Mouse (Mus musculus) MEL (cell line): ENCODE results near the gene Tekt1. TPM values are rescaled to one million over a fixed set of nuclear protein-coding genes. Genes with fewer than 3 reads are reported as not detected.
A peak's percentile ranks its signal among the peaks of the same experiment; 100 is the strongest.

ENCODE experiments used
- DNase-seq: peaks from one replicate; pipeline ENCODE4 v3.0.0; 2011; ENCODE audit warnings: low read depth, low spot score
- H3K27ac ChIP-seq: 2 replicates; pipeline ENCODE4 v1.5.1; 2012; ENCODE audit warnings: low read depth, mild to moderate bottlenecking, control low read depth, low read length, moderate library complexity; ENCODE audit not compliant: control insufficient read depth
- H3K27me3 ChIP-seq, 2 experiments: fragments of 150-350 bp in 1 of 2; sonication (generic) in 1 of 2; 2 replicates each; pipeline ENCODE4 v1.6.1; 2012; ENCODE audit warnings: low read length in 2 of 2, mild to moderate bottlenecking in 2 of 2, improper control_type of control experiment in 1 of 2, moderate library complexity in 1 of 2; ENCODE audit not compliant: insufficient read depth in 2 of 2, control insufficient read depth in 1 of 2
- H3K36me3 ChIP-seq, 2 experiments: 2 replicates each; pipeline ENCODE4 v1.6.1; 2012 to 2014; ENCODE audit warnings: low read length in 2 of 2, improper control_type of control experiment in 1 of 2, inconsistent platforms in 1 of 2, mild to moderate bottlenecking in 1 of 2; ENCODE audit not compliant: insufficient read depth in 2 of 2, control insufficient read depth in 1 of 2
- H3K4me1 ChIP-seq, 2 experiments: fragments of 150-350 bp in 1 of 2; sonication (generic) in 1 of 2; 2 replicates each; pipeline ENCODE4 v1.6.1; 2012; ENCODE audit warnings: low read length in 2 of 2, improper control_type of control experiment in 1 of 2, mild to moderate bottlenecking in 1 of 2; ENCODE audit not compliant: insufficient read depth in 2 of 2, control insufficient read depth in 1 of 2
- H3K4me3 ChIP-seq, 2 experiments: fragments of 150-350 bp in 1 of 2; sonication (generic) in 1 of 2; 2 replicates each; pipeline ENCODE4 v1.5.1; 2012; ENCODE audit warnings: low read depth in 2 of 2, low read length in 2 of 2, mild to moderate bottlenecking in 2 of 2, moderate library complexity in 2 of 2, control low read depth in 1 of 2, improper control_type of control experiment in 1 of 2; ENCODE audit not compliant: control insufficient read depth in 1 of 2, insufficient read depth in 1 of 2
- H3K79me2 ChIP-seq: 2 replicates; pipeline ENCODE4 v1.6.1; 2012; ENCODE audit warnings: mild to moderate bottlenecking, low read length, moderate library complexity; ENCODE audit not compliant: control insufficient read depth, poor library complexity, insufficient read depth
- H3K9ac ChIP-seq: 2 replicates; pipeline ENCODE4 v1.6.1; 2012; ENCODE audit warnings: low read depth, mild to moderate bottlenecking, control low read depth, low read length, moderate library complexity; ENCODE audit not compliant: control insufficient read depth, poor library complexity, severe bottlenecking
- H3K9me3 ChIP-seq: fragments of 150-350 bp; sonication (generic); replicated peaks from 2 replicates; pipeline ENCODE4 v1.6.1; 2012; ENCODE audit warnings: mild to moderate bottlenecking, low read length, improper control_type of control experiment, moderate library complexity; ENCODE audit not compliant: insufficient read depth
- CTCF ChIP-seq, 3 experiments: IDR thresholded peaks in 2 of 3; conservative IDR thresholded peaks in 1 of 3; 2 replicates each; pipeline ENCODE4 v1.5.1; 2011 to 2012; ENCODE audit warnings: low read length in 3 of 3, low read depth in 2 of 3, mild to moderate bottlenecking in 2 of 3, improper control_type of control experiment in 1 of 3, inconsistent platforms in 1 of 3, mixed read lengths in 1 of 3, moderate library complexity in 1 of 3; ENCODE audit not compliant: control insufficient read depth in 1 of 3, insufficient read depth in 1 of 3, poor library complexity in 1 of 3, severe bottlenecking in 1 of 3
- E2F4 ChIP-seq: IDR thresholded peaks from 2 replicates; pipeline ENCODE4 v1.6.1; 2011; ENCODE audit warnings: low read depth, low read length, improper control_type of control experiment, borderline replicate concordance
- EP300 ChIP-seq, 2 experiments: IDR thresholded peaks; 2 replicates each; pipeline ENCODE4 v1.6.1; 2011; ENCODE audit warnings: improper control_type of control experiment in 2 of 2, low read length in 2 of 2, low read depth in 1 of 2, mild to moderate bottlenecking in 1 of 2
- JUND ChIP-seq: IDR thresholded peaks from 2 replicates; pipeline ENCODE4 v1.6.1; 2011; ENCODE audit warnings: low read depth, mild to moderate bottlenecking, improper control_type of control experiment, low read length
- MAX ChIP-seq: IDR thresholded peaks from 2 replicates; pipeline ENCODE4 v1.6.1; 2011; ENCODE audit warnings: low read length, improper control_type of control experiment
- MAZ ChIP-seq: IDR thresholded peaks from 2 replicates; pipeline ENCODE4 v1.6.1; 2012; ENCODE audit warnings: low read depth, mild to moderate bottlenecking, inconsistent platforms, low read length, improper control_type of control experiment
- MXI1 ChIP-seq: IDR thresholded peaks from 2 replicates; pipeline ENCODE4 v1.6.1; 2011; ENCODE audit warnings: mild to moderate bottlenecking, low read depth, low read length, improper control_type of control experiment
- NELFE ChIP-seq: IDR thresholded peaks from 2 replicates; pipeline ENCODE4 v1.6.1; 2011; ENCODE audit warnings: low read depth, low read length, improper control_type of control experiment
- NRF1 ChIP-seq: IDR thresholded peaks from 2 replicates; pipeline ENCODE4 v1.6.1; 2014; ENCODE audit warnings: low read depth, mild to moderate bottlenecking, inconsistent platforms, low read length, improper control_type of control experiment, moderate library complexity; ENCODE audit not compliant: poor library complexity, insufficient read depth, severe bottlenecking
- POLR2AphosphoS2 ChIP-seq: IDR thresholded peaks from 2 replicates; pipeline ENCODE4 v1.6.1; 2011; ENCODE audit warnings: low read length, improper control_type of control experiment
- POLR2AphosphoS5 ChIP-seq: IDR thresholded peaks from 2 replicates; pipeline ENCODE4 v1.6.1; 2012; ENCODE audit warnings: low read depth, borderline replicate concordance, mild to moderate bottlenecking, inconsistent platforms, low read length, moderate library complexity, mixed read lengths
- RAD21 ChIP-seq: IDR thresholded peaks from 2 replicates; pipeline ENCODE4 v1.6.1; 2011; ENCODE audit warnings: mild to moderate bottlenecking, low read depth, low read length, improper control_type of control experiment
- RCOR1 ChIP-seq: IDR thresholded peaks from 2 replicates; pipeline ENCODE4 v1.6.1; 2012; ENCODE audit warnings: low read depth, mild to moderate bottlenecking, inconsistent platforms, low read length, improper control_type of control experiment
- SIN3A ChIP-seq: IDR thresholded peaks from 2 replicates; pipeline ENCODE4 v1.6.1; 2012; ENCODE audit warnings: low read length, improper control_type of control experiment, inconsistent platforms
- SMC3 ChIP-seq: IDR thresholded peaks from 2 replicates; pipeline ENCODE4 v1.6.1; 2011; ENCODE audit warnings: low read depth, low read length, improper control_type of control experiment
- TBP ChIP-seq: IDR thresholded peaks from 2 replicates; pipeline ENCODE4 v1.8.0; 2011; ENCODE audit warnings: low read depth, low read length, improper control_type of control experiment
- UBTF ChIP-seq: IDR thresholded peaks from 2 replicates; pipeline ENCODE4 v1.6.1; 2012; ENCODE audit warnings: low read depth, mild to moderate bottlenecking, inconsistent platforms, low read length, improper control_type of control experiment, moderate library complexity, borderline replicate concordance; ENCODE audit not compliant: insufficient read depth
- USF1 ChIP-seq: IDR thresholded peaks from 2 replicates; pipeline ENCODE4 v1.6.1; 2014; ENCODE audit warnings: low read depth, mild to moderate bottlenecking, inconsistent platforms, low read length, improper control_type of control experiment, moderate library complexity
- USF2 ChIP-seq, 2 experiments: IDR thresholded peaks; 2 replicates each; pipeline ENCODE4 v1.6.1; 2011 to 2012; ENCODE audit warnings: improper control_type of control experiment in 2 of 2, low read length in 2 of 2, borderline replicate concordance in 1 of 2, inconsistent platforms in 1 of 2, low read depth in 1 of 2, mild to moderate bottlenecking in 1 of 2; ENCODE audit not compliant: insufficient read depth in 1 of 2
- ZC3H11A ChIP-seq: IDR thresholded peaks from 2 replicates; pipeline ENCODE4 v1.6.1; 2012; ENCODE audit warnings: low read depth, mild to moderate bottlenecking, inconsistent platforms, low read length, improper control_type of control experiment
- polyA plus RNA-seq, 2 experiments: library from polyadenylated mRNA; stranded (reverse) in 1 of 2; unstranded in 1 of 2; fragments of >175 nt in 1 of 2; fragments of >200 nt in 1 of 2; gene quantifications; 2 replicates each; pipeline versions ENCODE4 v1.2.1 to v1.2.4; 2012; ENCODE audit warnings: low replicate concordance in 2 of 2, low read depth in 1 of 2; ENCODE audit not compliant: insufficient read length in 2 of 2, insufficient read depth in 1 of 2, missing spikeins in 1 of 2
- total RNA-seq: library from RNA; depleted of rRNA; stranded (reverse); fragments of 300-350 nt; gene quantifications from 2 replicates; pipeline ENCODE4 v1.2.3, GENCODE M21; 2012

The Tekt1 gene
- total and polyA plus RNA-seq, 3 experiments: not detected

DNA sequence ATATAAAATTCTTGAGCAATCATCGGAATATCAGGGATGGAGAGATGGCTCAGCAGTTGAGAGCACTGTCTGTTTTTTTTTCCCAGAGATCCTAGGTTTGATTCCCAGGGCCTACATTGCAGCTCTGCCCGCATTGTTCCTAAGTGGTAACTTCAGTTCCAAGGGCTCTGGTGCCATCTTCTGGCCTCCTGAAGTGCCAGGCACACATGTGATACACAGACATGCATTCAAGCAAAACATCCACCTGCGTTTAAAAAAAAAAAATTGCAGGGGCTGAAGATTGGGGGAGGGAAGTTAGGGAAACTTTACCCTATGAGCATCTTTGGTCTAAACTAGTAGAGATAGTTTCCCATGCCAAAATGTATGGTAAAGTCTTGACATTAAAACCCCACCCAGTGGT is 37.8 kb downstream of the Tekt1 start:
- Histone ChIP-seq H3K27ac (no peak overlapping the region), H3K4me3 (no peak overlapping the region), H3K4me1 (no peaks in the 10 kb centered on the region; a peak in 1 of 4 replicates), H3K79me2 (no peaks in the 10 kb centered on the region), H3K9me3 (no peaks in the 10 kb centered on the region), H3K27me3 (peaks cover 3 to 12% of the 10 kb centered on the region in 2 experiments; a peak in 3 of 4 replicates), H3K9ac (no peak overlapping the region), H3K36me3 (no peaks in the 10 kb centered on the region)
- TF ChIP-seq NRF1 (no peak), ZC3H11A (peak; percentile 41), CTCF (IDR thresholded peaks at IDR 0.05 in 2 of 3, conservative IDR thresholded peaks at IDR 0.05 in 1 of 3; ENCODE audit: control insufficient read depth in 1 of 3, insufficient read depth in 1 of 3, low read depth in 2 of 3, low read length in 3 of 3, poor library complexity in 1 of 3, severe bottlenecking in 1 of 3) (peak in 2 of 3 experiments; percentile 67 to 72; a peak in 4 of 6 replicates), RAD21 (peak; percentile 69), UBTF (no peak), JUND (no peak), MXI1 (no peak), EP300 (IDR thresholded peaks at IDR 0.05; ENCODE audit: low read depth in 1 of 2, low read length in 2 of 2) (no peak), SMC3 (peak; percentile 60), TBP (no peak)
- DNase-seq: peak; percentile 45

GRCm38 (mm10) chr11:72318026-72318425 is 44.2 kb downstream of the Tekt1 start:
- no peaks in the 10 kb centered on the region for H3K79me2 ChIP-seq
- H3K9me3 ChIP-seq: no peaks in the 10 kb centered on the region
- peak; percentile 2 for DNase-seq
- H3K36me3 ChIP-seq: no peaks in the 10 kb centered on the region
- peaks cover 3 to 8% of the 10 kb centered on the region in 2 experiments; a peak in 3 of 4 replicates for H3K27me3 ChIP-seq
- H3K9ac ChIP-seq: no peak overlapping the region
- H3K27ac ChIP-seq: no peak overlapping the region
- no peak for TF ChIP-seq E2F4
- TF ChIP-seq NELFE: no peak
- no peak for TF ChIP-seq RAD21
- TF ChIP-seq ZC3H11A: no peak
- TF ChIP-seq MAX: no peak
- no peak for TF ChIP-seq USF1
- TF ChIP-seq POLR2AphosphoS5: no peak
- TF ChIP-seq POLR2AphosphoS2: no peak
- TF ChIP-seq MAZ: no peak
- TF ChIP-seq TBP: no peak
- no peak for TF ChIP-seq MXI1
- TF ChIP-seq JUND: no peak
- no peak for TF ChIP-seq NRF1
- TF ChIP-seq RCOR1: no peak
- no peak for TF ChIP-seq USF2 (IDR thresholded peaks at IDR 0.05; ENCODE audit: borderline replicate concordance in 1 of 2, insufficient read depth in 1 of 2, low read depth in 1 of 2, low read length in 2 of 2)
- no peak for TF ChIP-seq SIN3A
- H3K4me1 ChIP-seq: no peaks in the 10 kb centered on the region
- no peak overlapping the region for H3K4me3 ChIP-seq
